Mouse (Mus musculus) intestine, embryonic 15.5 days (tissue): ENCODE results near the gene Itih5. TPM values are rescaled to one million over a fixed set of nuclear protein-coding genes. Genes with fewer than 3 reads are reported as not detected.

Source experiments
- ATAC-seq: fragments of 200-750 bp; cut with Nextera tagmentation; 2 replicates; pipeline ENCODE4 v1.8.0; 2017; ENCODE audit warnings: moderate TSS enrichment, moderate library complexity
- H3K27ac ChIP-seq: fragments of 300-500 bp; sonication (generic); 2 replicates; pipeline ENCODE4 v1.5.1; 2015; ENCODE audit warnings: mild to moderate bottlenecking, inconsistent platforms
- H3K27me3 ChIP-seq: fragments of 300-500 bp; sonication (generic); replicated peaks from 2 replicates; pipeline ENCODE4 v1.6.1; 2015; ENCODE audit warnings: inconsistent platforms
- H3K36me3 ChIP-seq: fragments of 300-500 bp; sonication (generic); 2 replicates; pipeline ENCODE4 v1.6.1; 2015; ENCODE audit warnings: inconsistent platforms
- H3K4me1 ChIP-seq: fragments of 300-500 bp; sonication (generic); replicated peaks from 2 replicates; pipeline ENCODE4 v1.6.1; 2015; ENCODE audit warnings: inconsistent platforms
- H3K4me2 ChIP-seq: fragments of 300-500 bp; sonication (generic); replicated peaks from 2 replicates; pipeline ENCODE4 v1.6.1; 2015; ENCODE audit warnings: mild to moderate bottlenecking, inconsistent platforms
- H3K4me3 ChIP-seq: fragments of 300-500 bp; sonication (generic); replicated peaks from 2 replicates; pipeline ENCODE4 v1.5.1; 2015; ENCODE audit warnings: inconsistent platforms
- H3K9ac ChIP-seq: fragments of 300-500 bp; sonication (generic); 2 replicates; pipeline ENCODE4 v1.6.1; 2015; ENCODE audit warnings: inconsistent platforms
- H3K9me3 ChIP-seq: fragments of 300-500 bp; sonication (generic); 2 replicates; pipeline ENCODE4 v1.6.1; 2016; ENCODE audit warnings: inconsistent platforms
- WGBS: fragments of 180-500 bp; shearing (Covaris S2); methylation state at CpG from one replicate; pipeline ENCODE4 v1.1.7; 2015; 5-methylcytosine and 5-hydroxymethylcytosine counted together
- polyA plus RNA-seq: library from polyadenylated mRNA; unstranded; fragments of >200 nt; fragmentation: Nextera tagmentation; extraction: Ambion mirVana; gene quantifications from 2 replicates; pipeline ENCODE4 v1.2.1, GENCODE M21; 2015

Itih5 gene
- polyA plus RNA-seq, 1 experiment from 2014 or later: 12.1 TPM

- Histone ChIP-seq H3K9me3 (no peaks in the 10 kb centered on the region), H3K9ac (no peak overlapping the region), H3K36me3 (no peaks in the 10 kb centered on the region), H3K27me3 (no peaks in the 10 kb centered on the region), H3K27ac (no peak overlapping the region), H3K4me2 (no peak overlapping the region), H3K4me1 (no peaks in the 10 kb centered on the region; the same call in 1 of the 2 replicates), H3K4me3 (no peak overlapping the region)
- no peak for ATAC-seq
- 40% methylated on average over 3 of the region's 3 CpGs for whole genome bisulfite sequencing
These were observed 148.0 kb downstream of the Itih5 start for GRCm38 (mm10) chr2:10301391-10301790.

- 92% methylated on average over 9 of the region's 9 CpGs for WGBS
These were observed 148.6 kb downstream of the Itih5 start for GRCm38 (mm10) chr2:10301997-10302396.

GRCm38 (mm10) chr2:10304911-10305310, 151.5 kb downstream of the Itih5 start:
- Histone ChIP-seq H3K27ac (no peak overlapping the region), H3K4me2 (no peak overlapping the region), H3K4me3 (no peak overlapping the region), H3K27me3 (no peaks in the 10 kb centered on the region), H3K4me1 (no peaks in the 10 kb centered on the region; the same call in 1 of the 2 replicates), H3K36me3 (no peaks in the 10 kb centered on the region), H3K9ac (no peak overlapping the region), H3K9me3 (no peaks in the 10 kb centered on the region)
- no peak for ATAC-seq
- 62% methylated on average over 3 of the region's 3 CpGs for WGBS

More at GRCm38 (mm10) chr2:10301997-10302396, 148.6 kb downstream of the Itih5 start:
- Histone ChIP-seq H3K4me2 (no peak overlapping the region), H3K36me3 (no peaks in the 10 kb centered on the region), H3K4me3 (no peak overlapping the region), H3K9me3 (no peaks in the 10 kb centered on the region), H3K27me3 (no peaks in the 10 kb centered on the region), H3K4me1 (no peaks in the 10 kb centered on the region; the same call in 1 of the 2 replicates), H3K27ac (no peak overlapping the region), H3K9ac (no peak overlapping the region)
- no peak for ATAC-seq

Other genes starting within 250 kb of the Itih5 start
- 11.1 and 11.3 TPM in 2 replicates for gene Taf3, start 105.0 kb upstream of the Itih5 start, polyA plus RNA-seq
- 836 and 873 TPM in 2 replicates for gene Atp5c1, start 73.1 kb upstream of the Itih5 start, polyA plus RNA-seq
- 22.4 and 26.4 TPM in 2 replicates for gene Kin, start 73.0 kb upstream of the Itih5 start, polyA plus RNA-seq
- gene Itih2, start 22.2 kb upstream of the Itih5 start, polyA plus RNA-seq: 4.4 and 5.8 TPM in 2 replicates
- gene Sfmbt2, start 216.9 kb downstream of the Itih5 start, polyA plus RNA-seq: 1.2 and 1.3 TPM in 2 replicates